Mouse (Mus musculus): ENCODE measurements around the gene Pik3r5. TPM values are rescaled to one million over a fixed set of nuclear protein-coding genes. Genes with fewer than 3 reads are reported as not detected.

Pik3r5 gene
- polyA plus RNA-seq, 1 experiment from 2014 or later, result 0.65 TPM

Other genes with a start within 250 kb of the Pik3r5 start
- 10.6 and 11.5 TPM in 2 replicates for gene Ntn1, start 31.3 kb upstream of the Pik3r5 start, polyA plus RNA-seq (2014; fragmentation: Nextera tagmentation; extraction: Ambion mirVana)
- 2.8 and 6.2 TPM in 2 replicates for gene Pik3r6, start 70.9 kb downstream of the Pik3r5 start, polyA plus RNA-seq (2014; fragmentation: Nextera tagmentation; extraction: Ambion mirVana)
- gene Mfsd6l, start 124.1 kb downstream of the Pik3r5 start, polyA plus RNA-seq (2014; fragmentation: Nextera tagmentation; extraction: Ambion mirVana), result 0.12 TPM in 1 of 2 replicates, not detected in the other
- gene Ccdc42, start 154.9 kb downstream of the Pik3r5 start, polyA plus RNA-seq (2014; fragmentation: Nextera tagmentation; extraction: Ambion mirVana), result 1.3 and 2.2 TPM in 2 replicates

Measured in heart, embryonic 14.5 days (tissue).